Mouse (Mus musculus) mouse embryonic stem cell (cell line): Measurements from ENCODE around the gene Rgsl1.
"Not testable (repeated sequence)": the region's sequence is repeated elsewhere in the genome, so short reads cannot be mapped to it uniquely, and the experiment has no call there.

Experiments
- in situ Hi-C, 2 experiments: fragments of 300-500 bp; cut with MboI; formaldehyde crosslinking; loops; 1 replicate in 1 of 2; 3 replicates in 1 of 2; pipeline ENCODE4 v1.14.3; 2019 to 2020; ENCODE audit warnings: low sequenced_read_pairs in 2 of 2, low pct_unique_long_range_greater_than_20kb in 1 of 2, mixed read lengths in 1 of 2; ENCODE audit not compliant: unreplicated experiment in 1 of 2

Rgsl1 gene

GRCm38 (mm10) chr1:153844042-153844441 is at the start of gene Rgsl1:
TSS of gene Rgsl1 (minus strand) at chr1:153844142.
- in situ Hi-C loops, result no loop called here

- in situ Hi-C loops, result loop anchor here (10.0 to 25.0 kb wide), 4 partner anchors 171 to 846 kb away; no protein-coding TSS in a partner anchor
Measured at GRCm38 (mm10) chr1:153891442-153891841, 47.5 kb upstream of the Rgsl1 start, which contains the start of gene Teddm1a. TSS of gene Teddm1a (plus strand) at chr1:153891742.

GRCm38 (mm10) chr1:153890121-153890520 is 46.2 kb upstream of the Rgsl1 start:
- in situ Hi-C loops, result loop anchor here (10.0 to 25.0 kb wide), 4 partner anchors 172 to 847 kb away; no protein-coding TSS in a partner anchor

- in situ Hi-C loops, result loop anchor here in 1 of 2 experiments (25.0 kb wide), 2 partner anchors 176 to 851 kb away; no protein-coding TSS in a partner anchor
Measured at GRCm38 (mm10) chr1:153886024-153886633, 42.2 kb upstream of the Rgsl1 start.

GRCm38 (mm10) chr1:153880391-153880790 is 36.4 kb upstream of the Rgsl1 start:
- in situ Hi-C loops, result loop anchor here in 1 of 2 experiments (25.0 kb wide), 2 partner anchors 182 to 857 kb away; no protein-coding TSS in a partner anchor

- in situ Hi-C loops, result no loop called here
Measured at GRCm38 (mm10) chr1:153874045-153874444, 30.1 kb upstream of the Rgsl1 start, which contains the start of gene Teddm1b. TSS of gene Teddm1b (plus strand) at chr1:153874345.

- in situ Hi-C loops, result no loop called here
Measured at GRCm38 (mm10) chr1:153855946-153856345, 12.0 kb upstream of the Rgsl1 start.

- in situ Hi-C loops, result not testable (repeated sequence)
Measured at GRCm38 (mm10) chr1:153852696-153853095, 8.8 kb upstream of the Rgsl1 start.

GRCm38 (mm10) chr1:153846867-153847266 is 2.9 kb upstream of the Rgsl1 start:
- in situ Hi-C loops, result no loop called here

- in situ Hi-C loops, result no loop called here
Measured at GRCm38 (mm10) chr1:153846420-153846819, 2.5 kb upstream of the Rgsl1 start.

- in situ Hi-C loops, result no loop called here
Measured at GRCm38 (mm10) chr1:153842121-153842740, 1.7 kb downstream of the Rgsl1 start.

GRCm38 (mm10) chr1:153836036-153836435 is 7.9 kb downstream of the Rgsl1 start:
- in situ Hi-C loops, result no loop called here

GRCm38 (mm10) chr1:153830746-153831145 is 13.2 kb downstream of the Rgsl1 start:
- in situ Hi-C loops, result no loop called here

GRCm38 (mm10) chr1:153820216-153820615 is 23.7 kb downstream of the Rgsl1 start:
- in situ Hi-C loops, result no loop called here

- in situ Hi-C loops, result no loop called here
Measured at GRCm38 (mm10) chr1:153814278-153814677, 29.7 kb downstream of the Rgsl1 start.

GRCm38 (mm10) chr1:153807390-153807993 is 36.5 kb downstream of the Rgsl1 start:
- in situ Hi-C loops, result no loop called here

- in situ Hi-C loops, result no loop called here
Measured at GRCm38 (mm10) chr1:153803530-153803929, 40.4 kb downstream of the Rgsl1 start.

- in situ Hi-C loops, result no loop called here
Measured at GRCm38 (mm10) chr1:153802691-153803090, 41.3 kb downstream of the Rgsl1 start.

GRCm38 (mm10) chr1:153794241-153794640 is 49.7 kb downstream of the Rgsl1 start:
- in situ Hi-C loops, result no loop called here
